Mouse (Mus musculus): ENCODE measurements around the gene Fbxl7. TPM values are rescaled to one million over a fixed set of nuclear protein-coding genes. Genes with fewer than 3 reads are reported as not detected.

Gene Fbxl7
- 5.4 and 7.1 TPM in 2 replicates for polyA plus RNA-seq (2015; fragmentation: Nextera tagmentation; extraction: Ambion mirVana)

GRCm38 (mm10) chr15:26895251-26895711, at the start of gene Fbxl7:
TSS of gene Fbxl7 (minus strand) at chr15:26895580.

All from adrenal gland, postnatal 0 days (tissue).